Mouse (Mus musculus) midbrain, embryonic 13.5 days (tissue): Measurements from ENCODE around the gene Ptpro. TPM values are rescaled to one million over a fixed set of nuclear protein-coding genes. Genes with fewer than 3 reads are reported as not detected.
A peak's percentile ranks its signal among the peaks of the same experiment; 100 is the strongest.

ENCODE experiments used
- ATAC-seq: fragments of 200-750 bp; cut with Nextera tagmentation; 2 replicates; pipeline ENCODE4 v1.8.0; 2017; ENCODE audit warnings: mild to moderate bottlenecking, moderate TSS enrichment, moderate library complexity
- H3K27ac ChIP-seq: fragments of 300-500 bp; sonication (generic); 2 replicates; pipeline ENCODE4 v1.5.1; 2015; ENCODE audit warnings: inconsistent platforms, mild to moderate bottlenecking, moderate library complexity
- H3K27me3 ChIP-seq: fragments of 300-500 bp; sonication (generic); 2 replicates; pipeline ENCODE4 v1.6.1; 2015; ENCODE audit warnings: mild to moderate bottlenecking, inconsistent platforms
- H3K36me3 ChIP-seq: fragments of 300-500 bp; sonication (generic); 2 replicates; pipeline ENCODE4 v1.6.1; 2015; ENCODE audit warnings: mild to moderate bottlenecking, inconsistent platforms
- H3K4me1 ChIP-seq: fragments of 300-500 bp; sonication (generic); replicated peaks from 2 replicates; pipeline ENCODE4 v1.6.1; 2015; ENCODE audit warnings: inconsistent platforms
- H3K4me2 ChIP-seq: fragments of 300-500 bp; sonication (generic); replicated peaks from 2 replicates; pipeline ENCODE4 v1.6.1; 2015; ENCODE audit warnings: moderate library complexity, mild to moderate bottlenecking, inconsistent platforms
- H3K4me3 ChIP-seq: fragments of 300-500 bp; sonication (generic); replicated peaks from 2 replicates; pipeline ENCODE4 v1.5.1; 2015; ENCODE audit warnings: mild to moderate bottlenecking, inconsistent platforms
- H3K9ac ChIP-seq: fragments of 300-500 bp; sonication (generic); replicated peaks from 2 replicates; pipeline ENCODE4 v1.6.1; 2015; ENCODE audit warnings: mild to moderate bottlenecking, inconsistent platforms
- H3K9me3 ChIP-seq: fragments of 300-500 bp; sonication (generic); 2 replicates; pipeline ENCODE4 v1.6.1; 2016; ENCODE audit warnings: mild to moderate bottlenecking, inconsistent platforms
- WGBS: fragments of 180-500 bp; shearing (Covaris S2); methylation state at CpG from one replicate; pipeline ENCODE4 v1.1.7; 2015; 5-methylcytosine and 5-hydroxymethylcytosine counted together
- polyA plus RNA-seq: library from polyadenylated mRNA; unstranded; fragments of >200 nt; fragmentation: Nextera tagmentation; extraction: Ambion mirVana; gene quantifications from 2 replicates; pipeline ENCODE4 v1.2.1, GENCODE M21; 2015

Gene Ptpro
- polyA plus RNA-seq, 1 experiment from 2014 or later: 53.3 TPM

GRCm38 (mm10) chr6:137343688-137344441, 91.7 kb downstream of the Ptpro start:
- H3K36me3 ChIP-seq: no peaks in the 10 kb centered on the region
- H3K4me3 ChIP-seq: no peak overlapping the region
- no peak for ATAC-seq
- H3K9ac ChIP-seq: no peak overlapping the region
- H3K4me1 ChIP-seq: no peaks in the 10 kb centered on the region
- no peaks in the 10 kb centered on the region for H3K9me3 ChIP-seq
- no peaks in the 10 kb centered on the region for H3K27me3 ChIP-seq
- no peak overlapping the region for H3K4me2 ChIP-seq
- WGBS: 65% methylated on average over 5 of the region's 5 CpGs
- no peak overlapping the region for H3K27ac ChIP-seq

- peaks cover 18% of the 10 kb centered on the region for H3K4me1 ChIP-seq
- H3K4me3 ChIP-seq: no peak overlapping the region
- no peak for ATAC-seq
- no peaks in the 10 kb centered on the region for H3K36me3 ChIP-seq
- H3K9ac ChIP-seq: no peak overlapping the region
- H3K4me2 ChIP-seq: no peak overlapping the region
- WGBS: 90% methylated on average over 7 of the region's 7 CpGs
- no peaks in the 10 kb centered on the region for H3K9me3 ChIP-seq
- no peak overlapping the region for H3K27ac ChIP-seq
- H3K27me3 ChIP-seq: no peaks in the 10 kb centered on the region
These were observed 108.0 kb downstream of the Ptpro start for GRCm38 (mm10) chr6:137360166-137360565.

- Histone ChIP-seq H3K9ac (no peak overlapping the region), H3K27me3 (no peaks in the 10 kb centered on the region), H3K9me3 (no peaks in the 10 kb centered on the region), H3K4me3 (no peak overlapping the region), H3K4me2 (no peak overlapping the region), H3K36me3 (no peaks in the 10 kb centered on the region), H3K4me1 (peaks cover 18% of the 10 kb centered on the region), H3K27ac (no peak overlapping the region)
- peak; percentile 73 for ATAC-seq
- WGBS: 62% methylated on average over 8 of the region's 8 CpGs
These were observed 110.1 kb downstream of the Ptpro start for GRCm38 (mm10) chr6:137362216-137362615.

- 0 out of 2 replicates have a peak, but pooled peaks cover 4% of the 10 kb centered on the region for H3K36me3 ChIP-seq
These were observed 112.6 kb downstream of the Ptpro start for GRCm38 (mm10) chr6:137364681-137365080.

GRCm38 (mm10) chr6:137365637-137366036, 113.5 kb downstream of the Ptpro start:
- H3K9ac ChIP-seq: no peak overlapping the region

More at GRCm38 (mm10) chr6:137364681-137365080, 112.6 kb downstream of the Ptpro start:
- H3K4me3 ChIP-seq: no peak overlapping the region
- no peak overlapping the region for H3K9ac ChIP-seq
- H3K4me1 ChIP-seq: peaks cover 18% of the 10 kb centered on the region
- ATAC-seq: peak; percentile 65; the same call in 1 of the 2 replicates
- WGBS: 72% methylated on average over 5 of the region's 5 CpGs
- no peak overlapping the region for H3K27ac ChIP-seq
- no peaks in the 10 kb centered on the region for H3K27me3 ChIP-seq
- H3K4me2 ChIP-seq: no peak overlapping the region
- H3K9me3 ChIP-seq: no peaks in the 10 kb centered on the region

GRCm38 (mm10) chr6:137370745-137371144, 118.6 kb downstream of the Ptpro start:
- ATAC-seq: no peak
- H3K4me2 ChIP-seq: no peak overlapping the region
- no peaks in the 10 kb centered on the region for H3K27me3 ChIP-seq
- no peak overlapping the region for H3K4me3 ChIP-seq
- H3K9me3 ChIP-seq: no peaks in the 10 kb centered on the region
- 0 out of 2 replicates have a peak, but pooled peaks cover 7% of the 10 kb centered on the region for H3K4me1 ChIP-seq
- 0 out of 2 replicates have a peak, but pooled peaks cover 4% of the 10 kb centered on the region for H3K36me3 ChIP-seq
- H3K9ac ChIP-seq: no peak overlapping the region
- H3K27ac ChIP-seq: no peak overlapping the region; the same call in 1 of the 2 replicates
- WGBS: 65% methylated on average over 8 of the region's 8 CpGs

More at GRCm38 (mm10) chr6:137365637-137366036, 113.5 kb downstream of the Ptpro start:
- WGBS: 86% methylated on average over 2 of the region's 2 CpGs
- H3K9me3 ChIP-seq: no peaks in the 10 kb centered on the region
- no peak overlapping the region for H3K4me2 ChIP-seq
- ATAC-seq: no peak
- no peaks in the 10 kb centered on the region for H3K27me3 ChIP-seq
- no peak overlapping the region for H3K4me3 ChIP-seq
- 0 out of 2 replicates have a peak, but pooled peaks cover 4% of the 10 kb centered on the region for H3K36me3 ChIP-seq
- H3K27ac ChIP-seq: no peak overlapping the region
- H3K4me1 ChIP-seq: peaks cover 23% of the 10 kb centered on the region

- Histone ChIP-seq H3K4me1 (0 out of 2 replicates have a peak, but pooled peaks cover 7% of the 10 kb centered on the region), H3K4me3 (no peak overlapping the region), H3K9ac (no peak overlapping the region), H3K27ac (no peak overlapping the region), H3K4me2 (no peak overlapping the region), H3K36me3 (0 out of 2 replicates have a peak, but pooled peaks cover 4% of the 10 kb centered on the region), H3K9me3 (no peaks in the 10 kb centered on the region), H3K27me3 (no peaks in the 10 kb centered on the region)
- 63% methylated on average over 6 of the region's 6 CpGs for WGBS
- 0 out of 2 replicates have a peak, but pooled peaks have one; percentile 53 for ATAC-seq
These were observed 119.3 kb downstream of the Ptpro start for GRCm38 (mm10) chr6:137371455-137371854.

GRCm38 (mm10) chr6:137373920-137374319, 121.8 kb downstream of the Ptpro start:
- Histone ChIP-seq H3K36me3 (0 out of 2 replicates have a peak, but pooled peaks cover 3% of the 10 kb centered on the region), H3K27me3 (no peaks in the 10 kb centered on the region), H3K9me3 (no peaks in the 10 kb centered on the region), H3K9ac (no peak overlapping the region), H3K27ac (no peak overlapping the region), H3K4me2 (no peak overlapping the region), H3K4me1 (0 out of 2 replicates have a peak, but pooled peaks cover 7% of the 10 kb centered on the region), H3K4me3 (no peak overlapping the region)
- 90% methylated on average over 6 of the region's 6 CpGs for WGBS
- no peak for ATAC-seq

- 55% methylated on average over 9 of the region's 9 CpGs for WGBS
- no peak overlapping the region for H3K4me3 ChIP-seq
- H3K9ac ChIP-seq: no peak overlapping the region
- no peaks in the 10 kb centered on the region for H3K9me3 ChIP-seq
- no peak overlapping the region for H3K4me2 ChIP-seq
- H3K4me1 ChIP-seq: 0 out of 2 replicates have a peak, but pooled peaks cover 4% of the 10 kb centered on the region
- peak overlapping the region; percentile 57 for H3K27ac ChIP-seq
- H3K36me3 ChIP-seq: peaks cover 40% of the 10 kb centered on the region
- peak; percentile 76 for ATAC-seq
- H3K27me3 ChIP-seq: no peaks in the 10 kb centered on the region
These were observed 130.4 kb downstream of the Ptpro start for GRCm38 (mm10) chr6:137382546-137382945.

- Histone ChIP-seq H3K9me3 (no peaks in the 10 kb centered on the region), H3K9ac (no peak overlapping the region), H3K4me2 (no peak overlapping the region), H3K4me3 (no peak overlapping the region), H3K4me1 (0 out of 2 replicates have a peak, but pooled peaks cover 4% of the 10 kb centered on the region), H3K36me3 (peaks cover 42% of the 10 kb centered on the region), H3K27me3 (no peaks in the 10 kb centered on the region), H3K27ac (no peak overlapping the region)
- no peak for ATAC-seq
- WGBS: 88% methylated on average over 4 of the region's 4 CpGs
These were observed 134.2 kb downstream of the Ptpro start for GRCm38 (mm10) chr6:137386344-137386743.

- H3K4me3 ChIP-seq: no peak overlapping the region
- H3K4me1 ChIP-seq: 0 out of 2 replicates have a peak, but pooled peaks cover 4% of the 10 kb centered on the region
- H3K27ac ChIP-seq: no peak overlapping the region
- no peak for ATAC-seq
- 54% methylated on average over 4 of the region's 4 CpGs for WGBS
- no peaks in the 10 kb centered on the region for H3K27me3 ChIP-seq
- H3K36me3 ChIP-seq: peaks cover 48% of the 10 kb centered on the region
- no peak overlapping the region for H3K4me2 ChIP-seq
- H3K9me3 ChIP-seq: no peaks in the 10 kb centered on the region
- no peak overlapping the region for H3K9ac ChIP-seq
These were observed 134.8 kb downstream of the Ptpro start for GRCm38 (mm10) chr6:137386935-137387334.

- no peak for ATAC-seq
- Histone ChIP-seq H3K27ac (no peak overlapping the region), H3K27me3 (no peaks in the 10 kb centered on the region), H3K4me2 (no peak overlapping the region), H3K9me3 (no peaks in the 10 kb centered on the region), H3K9ac (no peak overlapping the region), H3K36me3 (peaks cover 34% of the 10 kb centered on the region), H3K4me1 (no peaks in the 10 kb centered on the region), H3K4me3 (no peak overlapping the region)
- 85% methylated on average over 7 of the region's 7 CpGs for WGBS
These were observed 143.0 kb downstream of the Ptpro start for GRCm38 (mm10) chr6:137395075-137395474.
